Mouse (Mus musculus): Measurements from ENCODE around the gene Pip5k1b. TPM values are rescaled to one million over a fixed set of nuclear protein-coding genes. Genes with fewer than 3 reads are reported as not detected.

Gene Pip5k1b
- total RNA-seq, 2 experiments from 2014 or later, result 18.7 to 20.1 TPM

DNA sequence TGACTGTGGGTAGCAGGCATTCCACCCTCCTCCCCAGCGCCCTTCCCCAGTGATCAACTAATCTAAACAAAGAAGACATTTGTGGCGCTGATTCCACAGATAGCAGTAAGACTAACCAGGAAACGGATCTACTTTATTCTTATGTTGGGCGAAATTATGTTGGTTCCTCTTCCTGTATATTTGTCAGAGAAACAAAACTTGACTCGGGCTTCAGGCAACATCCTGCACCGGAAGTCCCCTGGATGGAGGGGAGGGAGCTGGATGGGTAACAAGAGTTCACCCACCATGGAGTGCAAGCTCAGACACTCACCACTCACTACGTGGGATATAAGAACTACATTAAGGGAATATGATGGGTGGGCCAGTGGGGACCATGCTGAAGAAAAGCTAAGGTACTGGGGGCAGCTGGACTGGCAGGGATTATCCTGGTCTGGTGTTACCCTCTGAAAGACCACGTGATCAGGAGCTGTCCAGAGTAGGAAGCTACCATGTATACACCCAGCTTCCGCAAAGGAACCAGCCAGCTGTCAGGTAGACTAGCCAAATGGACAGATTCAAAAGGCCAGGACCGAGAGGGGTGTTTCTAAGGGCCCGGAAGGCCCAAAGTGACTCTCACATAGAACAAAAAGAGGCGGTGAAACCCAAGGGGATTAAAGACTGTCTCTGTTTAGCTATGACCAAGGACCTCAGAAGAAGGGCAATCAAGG lies 219.1 kb downstream of the Pip5k1b start:
- no peak for DNase-seq

DNA sequence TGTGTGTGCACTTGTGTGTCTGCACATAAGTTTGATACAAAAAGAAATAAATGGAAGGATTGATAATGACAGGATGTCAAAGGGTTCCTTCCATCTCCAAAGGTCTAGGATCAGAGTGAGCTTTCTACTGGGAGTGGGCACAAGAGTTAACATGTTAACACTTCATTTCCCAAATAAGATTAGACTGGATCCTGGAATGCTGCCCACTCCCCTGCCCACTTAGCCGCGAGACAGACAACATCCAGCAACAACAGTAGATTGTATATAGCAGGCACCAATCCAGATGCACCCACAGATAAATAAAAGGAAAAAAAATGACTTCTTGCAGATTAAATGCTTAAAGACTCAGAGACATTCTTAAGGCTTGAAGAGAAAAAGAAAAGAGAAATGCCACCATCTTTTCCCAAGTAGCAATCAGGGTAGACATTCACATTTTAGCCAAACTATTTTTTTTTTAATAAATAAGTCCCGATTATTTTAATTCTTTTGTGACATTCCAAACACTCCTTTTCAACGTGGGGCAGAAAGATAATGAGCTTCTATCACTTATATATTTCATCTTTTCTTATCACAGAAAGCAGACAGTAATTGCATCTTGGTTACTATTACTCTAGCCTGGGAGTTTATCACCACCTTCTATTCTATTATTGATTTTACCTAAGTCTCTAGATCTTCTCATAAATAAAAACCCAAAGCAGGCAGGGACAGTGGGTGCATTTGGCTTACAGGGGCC lies 219.9 kb downstream of the Pip5k1b start:
- no peak for DNase-seq

DNA sequence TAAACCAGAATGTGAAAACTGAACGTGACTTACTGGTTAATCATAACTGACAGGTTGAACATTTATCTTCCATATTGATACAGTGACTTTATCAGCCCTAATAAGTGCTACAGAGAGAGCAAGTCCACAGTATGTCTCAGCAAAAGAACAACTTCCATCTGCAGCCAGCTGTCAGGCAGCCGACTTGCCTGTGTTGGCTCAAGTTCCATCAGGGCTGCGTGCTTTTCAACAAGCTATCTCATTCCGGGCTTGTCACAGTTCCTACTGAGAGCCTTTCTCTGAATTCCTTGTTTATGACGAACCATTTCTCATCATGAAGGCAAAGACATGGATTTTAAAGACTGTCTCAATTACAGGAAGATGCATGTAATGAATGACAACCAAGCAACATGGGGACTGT lies 222.7 kb downstream of the Pip5k1b start:
- DNase-seq, result no peak

DNA sequence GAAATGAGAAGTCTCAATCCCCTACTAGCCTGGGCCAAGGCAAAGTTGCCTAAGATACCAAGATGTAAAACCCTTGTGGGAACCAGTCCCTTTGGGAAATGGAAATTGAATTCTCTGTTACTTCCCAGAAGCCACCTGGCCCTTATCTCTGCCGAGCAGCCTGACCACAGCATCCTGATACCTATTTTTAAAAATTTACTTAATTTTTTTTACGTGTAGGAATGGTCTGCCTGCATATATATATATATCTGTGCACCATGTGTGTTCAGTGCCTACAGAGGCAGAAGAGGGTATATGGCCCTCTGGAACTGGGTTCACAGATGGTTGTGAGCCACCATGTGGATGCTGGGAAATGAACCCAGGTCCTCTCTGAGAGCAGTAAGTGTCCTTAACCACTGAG lies 224.4 kb downstream of the Pip5k1b start:
- DNase-seq, result no peak

DNA sequence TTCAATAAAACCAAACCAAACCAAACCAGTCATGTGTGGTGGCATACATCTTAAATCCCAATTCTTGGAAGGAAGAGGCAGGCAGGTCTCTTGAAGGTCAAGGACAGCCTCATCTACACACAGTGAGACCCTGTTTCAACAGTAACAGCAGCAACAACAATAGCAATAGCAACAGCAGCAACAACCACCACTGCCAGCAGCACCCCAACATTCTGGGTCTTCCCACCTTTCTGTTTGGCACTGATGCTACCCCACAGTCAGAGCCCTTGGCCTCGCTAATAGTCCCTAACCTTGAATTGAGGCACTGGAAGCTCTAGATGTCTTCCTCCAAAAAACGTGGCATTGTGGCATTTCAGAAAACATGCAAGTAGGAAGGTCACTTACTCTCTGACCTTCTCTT lies 225.3 kb downstream of the Pip5k1b start:
- no peak for DNase-seq

DNA sequence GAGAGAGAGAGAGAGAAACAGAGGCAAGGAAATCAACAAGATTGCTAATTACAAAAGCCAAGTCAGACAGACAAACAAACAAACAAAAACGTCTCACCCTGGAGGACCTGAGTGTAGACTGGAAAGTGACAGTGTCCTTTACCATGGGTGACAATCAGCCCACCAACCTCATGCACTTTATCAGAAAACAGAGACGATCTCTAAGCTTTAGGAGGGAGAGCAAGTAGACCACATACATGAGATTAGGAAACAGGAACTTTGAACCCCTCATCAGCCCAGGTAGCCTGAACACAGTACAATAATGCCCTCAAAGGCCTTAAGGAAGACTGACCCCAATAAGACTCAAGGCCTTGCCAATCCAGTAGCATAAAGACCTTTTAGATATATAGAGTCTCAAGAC lies 227.8 kb downstream of the Pip5k1b start:
- DNase-seq, result no peak

DNA sequence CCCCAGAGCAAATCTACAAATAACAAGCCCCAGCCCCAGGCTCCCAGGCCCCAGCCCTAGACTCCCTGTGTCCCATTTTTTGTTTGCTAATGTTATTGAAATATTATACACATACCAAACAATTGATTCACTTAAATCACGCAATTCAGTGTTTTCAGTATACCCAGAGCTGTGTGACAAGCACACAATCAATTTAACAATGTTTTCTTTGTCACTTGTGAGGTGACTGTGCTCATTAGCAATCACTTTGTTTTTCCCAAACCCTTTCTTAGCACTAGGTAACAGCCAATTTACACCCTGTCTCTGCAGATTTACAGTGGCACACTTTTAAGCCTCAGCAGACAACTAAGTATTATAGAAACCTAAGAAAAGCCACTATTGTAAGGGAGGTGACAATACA lies 228.7 kb downstream of the Pip5k1b start:
- no peak for DNase-seq

DNA sequence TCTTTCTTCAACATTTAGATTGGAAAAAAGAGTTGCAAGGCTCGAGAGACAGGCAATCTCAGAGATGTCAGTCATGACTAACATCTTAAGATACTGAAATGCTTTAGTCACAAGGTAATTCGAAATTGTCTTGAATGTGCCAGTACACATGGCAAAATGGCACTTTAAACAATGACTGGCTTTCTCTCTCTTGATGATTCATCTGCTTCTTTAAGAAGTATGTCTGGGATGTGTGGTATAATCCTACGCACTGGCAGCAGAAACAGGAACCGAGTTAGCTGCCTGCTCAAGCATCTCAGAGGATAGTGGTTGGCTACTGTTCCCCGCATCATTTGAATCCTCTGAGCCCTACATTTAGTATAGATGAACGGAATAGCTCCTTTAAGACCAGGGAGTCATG lies 230.0 kb downstream of the Pip5k1b start:
- no peak for DNase-seq

DNA sequence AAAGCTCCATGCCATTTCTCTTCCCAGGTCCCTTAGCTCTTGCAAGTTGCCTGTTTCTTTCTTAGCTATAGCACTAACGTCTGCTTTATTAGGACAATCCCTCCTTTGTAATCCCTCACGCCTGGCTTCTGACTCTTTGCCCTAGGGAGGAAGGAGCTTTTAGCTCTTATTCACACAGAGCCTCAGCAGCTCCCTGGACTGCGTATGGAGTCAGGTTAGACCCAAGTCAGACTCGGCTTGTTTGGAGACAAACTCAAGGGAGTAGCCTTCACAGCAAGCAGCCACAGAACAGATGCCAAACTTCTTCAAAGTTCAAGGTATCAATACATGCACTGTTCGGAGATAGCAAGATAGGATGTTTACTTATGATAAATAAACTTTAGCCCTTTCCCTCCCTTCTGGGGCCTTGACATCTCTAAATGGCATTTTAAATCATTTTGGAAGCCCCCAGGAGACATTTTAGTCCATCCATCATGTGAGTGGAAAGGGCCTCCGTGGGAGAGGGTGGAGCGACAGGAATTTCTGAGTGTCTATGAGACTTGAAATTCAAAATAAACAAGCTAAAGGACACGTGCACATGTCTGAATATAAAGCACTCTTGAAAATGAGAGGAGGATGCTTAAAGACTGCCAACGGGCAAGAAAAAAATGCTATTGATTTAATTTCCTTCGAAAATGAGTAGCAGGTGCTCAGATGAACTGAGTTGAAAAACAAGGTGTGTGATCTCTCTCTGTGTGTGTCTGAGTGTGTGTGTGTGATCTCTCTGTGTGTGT lies 231.6 kb downstream of the Pip5k1b start:
- DNase-seq, result peak; percentile 41 to 52

DNA sequence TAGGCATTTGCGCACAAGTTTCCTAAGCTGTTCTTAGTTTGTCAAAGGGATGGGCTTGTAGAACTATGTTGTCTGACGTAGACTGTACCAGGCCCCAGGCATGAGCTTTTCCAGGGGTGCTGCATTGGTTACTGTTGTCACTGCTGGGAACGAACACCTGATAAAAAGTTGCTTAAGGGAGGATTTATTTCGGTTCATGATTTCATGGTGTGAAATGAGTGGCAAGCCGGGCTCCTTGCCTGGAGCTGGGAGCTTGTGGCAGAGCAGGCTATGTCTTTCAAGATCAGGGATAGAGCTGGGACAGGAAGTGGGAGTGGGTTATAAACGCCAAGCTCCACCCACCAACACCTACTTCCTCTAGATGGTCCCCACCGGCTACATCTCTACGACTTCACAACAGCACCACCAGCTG lies 233.8 kb downstream of the Pip5k1b start:
- DNase-seq, result no peak

DNA sequence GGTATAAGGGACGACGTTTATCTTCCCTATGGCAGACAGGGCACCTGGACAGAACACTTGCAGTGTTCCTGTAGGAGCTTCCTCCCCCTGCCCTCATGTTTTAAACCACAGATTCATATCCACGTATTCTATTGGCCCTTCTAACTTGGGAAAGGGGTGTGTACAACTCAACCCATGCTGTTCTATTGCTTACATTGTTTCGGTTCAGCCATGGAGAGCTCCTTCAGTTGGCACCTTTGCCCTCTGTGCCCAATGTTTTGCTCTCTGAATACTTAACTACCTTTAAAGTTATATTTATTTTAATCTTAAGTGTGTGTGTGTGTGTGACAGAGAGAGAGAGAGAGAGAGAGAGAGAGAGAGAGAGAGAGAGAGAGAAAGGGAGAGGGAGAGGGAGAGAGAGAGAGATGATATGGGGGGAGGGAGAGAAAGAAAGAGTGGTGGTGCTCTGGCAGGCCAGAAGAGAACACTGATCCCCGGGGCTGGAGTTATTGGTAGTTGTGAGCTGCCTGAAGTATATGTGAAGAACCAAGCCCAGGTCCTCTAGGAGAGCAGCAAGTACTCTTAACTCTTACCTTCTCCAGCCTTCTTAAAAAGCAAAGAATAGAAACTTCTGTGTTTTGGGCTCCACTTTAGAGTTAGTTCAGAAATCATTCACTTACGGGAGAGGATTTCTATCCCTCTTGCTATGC lies 234.3 kb downstream of the Pip5k1b start:
- no peak for DNase-seq

DNA sequence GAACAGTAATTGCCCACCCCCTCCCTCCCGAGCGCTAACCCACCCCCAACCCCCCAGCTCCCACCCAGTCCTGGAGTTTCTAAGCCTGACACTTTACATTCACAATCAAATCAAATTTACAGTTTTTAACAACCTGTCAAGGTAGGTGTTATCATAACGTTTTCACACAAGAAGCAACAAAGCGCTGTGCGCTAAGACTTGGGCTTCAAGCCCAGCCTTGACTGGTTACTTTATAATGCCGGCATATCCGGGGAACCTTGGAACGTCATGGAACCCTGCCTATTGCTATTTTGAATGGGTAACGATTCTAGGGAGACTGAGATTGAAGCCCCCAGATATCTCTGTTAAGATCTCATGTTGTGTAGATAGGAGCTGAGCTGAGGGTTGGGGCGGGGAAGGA lies 237.5 kb downstream of the Pip5k1b start:
- peak in 1 of 2 experiments; percentile 18 for DNase-seq

DNA sequence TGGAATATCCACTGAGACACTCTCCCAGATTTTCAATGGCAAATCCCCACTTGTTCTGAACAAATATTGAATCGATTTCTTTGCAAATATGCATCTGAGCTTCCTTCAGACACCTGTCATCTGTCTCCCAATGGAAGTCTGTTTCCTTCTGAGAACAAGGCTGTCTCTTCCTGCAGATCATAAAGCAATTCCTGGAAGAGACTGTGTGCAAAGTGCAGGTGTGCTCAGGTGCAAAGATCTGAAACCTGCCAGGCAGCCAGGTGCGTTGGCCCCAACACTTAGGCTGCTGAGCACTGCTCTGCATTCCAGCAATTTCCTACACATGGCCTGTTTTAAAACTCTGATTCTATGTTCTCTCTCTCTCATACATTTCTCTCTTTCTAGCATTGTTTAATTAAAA lies 237.9 kb downstream of the Pip5k1b start:
- DNase-seq, result no peak

DNA sequence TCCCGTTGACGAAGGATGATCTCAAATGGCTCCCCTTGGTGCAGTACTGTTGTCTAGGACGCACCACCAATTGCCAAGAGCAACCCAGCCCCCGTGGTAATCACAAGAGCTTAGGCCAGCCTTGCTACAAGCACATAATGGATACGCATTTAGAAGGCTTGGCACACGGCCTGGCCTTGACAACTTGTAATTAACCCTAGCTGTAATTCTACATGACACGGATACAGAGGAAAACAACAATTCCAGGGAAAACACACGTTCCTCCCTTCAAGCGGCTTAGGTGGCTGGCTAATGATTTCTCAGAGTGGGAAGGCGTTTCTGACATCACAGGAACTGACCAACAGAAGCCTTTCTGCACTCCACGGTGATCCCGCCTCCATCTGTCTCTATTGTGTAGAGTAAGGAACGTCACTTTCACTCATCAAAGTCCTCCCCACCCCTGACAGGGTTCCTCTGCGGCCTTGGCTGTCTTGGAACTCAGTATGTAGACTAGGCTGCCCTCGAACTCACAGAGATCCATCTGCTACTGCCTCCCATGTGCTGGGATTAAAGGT lies 238.6 kb downstream of the Pip5k1b start:
- no peak for DNase-seq

DNA sequence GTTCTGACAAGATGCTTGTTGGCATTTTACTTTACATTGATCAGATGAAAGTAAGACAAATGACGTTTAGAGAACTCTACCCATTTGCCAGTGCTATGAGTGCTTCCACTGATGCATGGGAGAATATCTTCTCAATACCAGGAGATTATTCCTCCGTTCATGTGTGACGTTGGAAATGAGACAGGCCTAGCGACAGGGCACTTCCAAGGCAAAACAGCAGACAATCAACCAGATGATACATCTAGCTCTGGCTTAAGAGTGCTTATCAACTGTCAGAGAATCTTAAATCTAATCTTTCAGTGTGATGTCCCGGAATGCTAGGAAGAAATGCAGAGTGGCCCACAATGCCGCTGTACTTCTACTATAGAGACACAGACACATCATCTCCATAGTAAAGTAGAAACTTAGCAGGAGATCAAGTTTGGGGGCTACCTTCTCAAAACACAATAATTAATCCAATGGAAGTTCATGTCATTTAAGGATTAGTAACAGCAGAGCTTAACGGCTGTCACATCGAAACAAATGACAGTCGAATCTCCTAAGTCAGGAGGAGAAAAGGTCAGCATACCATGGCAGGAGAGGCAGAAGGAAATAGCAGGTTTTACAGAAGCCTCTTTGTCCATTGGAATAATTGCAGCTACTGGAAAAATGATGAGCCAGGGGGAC lies 239.5 kb downstream of the Pip5k1b start:
- DNase-seq, result no peak

DNA sequence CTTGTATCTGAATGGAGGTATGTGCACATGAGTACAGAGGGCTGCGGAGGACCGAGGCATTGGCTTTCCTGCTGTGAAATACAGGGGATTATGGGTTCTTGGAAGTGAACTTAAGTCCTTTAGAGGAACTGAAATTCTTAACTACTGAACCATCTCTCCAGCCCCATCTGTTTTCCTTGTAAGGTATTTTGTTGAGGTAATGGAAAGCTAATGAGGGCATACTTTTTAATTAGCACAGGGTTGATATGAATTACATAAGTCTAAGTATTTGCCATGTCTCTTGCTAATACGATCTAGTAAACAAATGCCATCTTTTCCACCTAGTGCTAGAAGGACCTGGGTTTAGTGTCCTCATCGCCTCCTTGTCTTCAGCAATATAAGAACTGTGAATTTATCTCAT lies 240.4 kb downstream of the Pip5k1b start:
- DNase-seq, result no peak

DNA sequence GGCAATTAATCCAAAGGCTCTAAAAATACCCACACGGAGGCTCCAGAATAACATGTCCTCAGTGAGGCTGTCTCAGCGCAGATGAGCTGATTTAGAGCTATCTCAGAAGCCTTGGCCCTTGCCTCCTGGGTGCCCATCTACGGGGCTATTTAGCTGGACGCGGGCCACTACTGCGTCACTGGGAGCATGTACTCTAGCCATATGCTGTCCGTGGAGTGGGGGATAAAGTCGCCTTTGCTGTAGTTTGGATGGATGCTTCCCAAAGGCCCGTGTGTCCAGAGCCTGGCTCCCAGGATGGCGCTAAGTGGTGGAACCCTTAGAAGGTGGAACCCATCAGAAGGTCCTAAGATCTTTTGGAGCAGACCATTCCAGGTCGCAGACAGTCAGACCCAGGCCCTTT lies 241.0 kb downstream of the Pip5k1b start:
- DNase-seq, result no peak

DNA sequence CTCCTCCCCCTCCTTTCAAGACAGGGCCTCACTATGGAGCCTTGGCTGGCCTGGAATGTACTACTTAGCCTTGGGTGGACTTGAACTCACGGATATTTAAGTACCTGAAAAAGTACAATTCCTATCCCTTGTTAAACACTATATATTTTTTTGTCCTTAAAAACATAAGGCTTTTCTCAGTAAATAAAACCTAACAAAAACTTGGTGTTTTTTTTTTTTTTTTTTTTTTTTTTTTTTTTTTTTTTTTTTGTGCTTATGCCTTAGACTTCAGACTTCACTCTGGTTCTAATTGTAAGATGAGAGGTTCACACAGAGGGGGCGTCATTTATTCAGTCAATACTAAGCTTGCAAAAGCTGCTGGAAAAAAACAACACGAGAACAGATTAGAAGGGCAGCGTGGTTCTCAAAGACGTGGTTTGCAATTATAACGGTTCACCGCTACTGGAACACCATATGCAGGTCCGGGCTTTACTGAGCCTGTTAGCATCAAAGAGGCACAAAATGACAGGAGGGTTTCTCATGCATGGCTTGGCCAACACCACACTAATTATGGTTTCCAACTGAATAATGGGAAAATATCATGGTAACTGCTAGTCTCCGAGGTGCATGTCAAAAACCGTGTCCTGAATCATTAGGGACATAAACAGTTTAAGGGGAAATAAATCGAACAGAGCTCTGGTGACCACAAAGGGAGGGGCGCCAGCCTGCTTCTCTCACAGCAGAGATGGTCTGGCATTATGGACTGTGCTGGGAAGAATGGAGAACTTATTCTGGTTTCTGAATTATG lies 242.9 kb downstream of the Pip5k1b start:
- no peak for DNase-seq

DNA sequence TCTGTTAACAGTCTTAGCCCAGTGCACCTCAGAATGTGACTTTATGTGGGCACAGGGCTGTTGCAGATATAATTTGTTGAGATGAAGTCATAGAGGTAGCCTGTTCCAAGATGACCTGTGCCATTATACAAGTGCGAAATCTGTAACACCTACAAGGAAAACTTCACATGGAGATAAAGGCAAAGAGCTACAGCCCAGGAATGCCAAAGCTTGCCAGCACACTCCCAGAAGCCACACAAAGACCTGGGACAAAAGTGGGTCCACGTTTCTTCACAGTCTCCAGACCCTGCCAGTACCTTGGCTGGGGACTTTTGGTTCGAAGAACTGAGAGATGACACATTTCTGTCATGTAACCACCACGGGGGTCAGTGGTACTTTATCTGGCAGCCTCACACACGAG lies 243.6 kb downstream of the Pip5k1b start:
- no peak for DNase-seq

DNA sequence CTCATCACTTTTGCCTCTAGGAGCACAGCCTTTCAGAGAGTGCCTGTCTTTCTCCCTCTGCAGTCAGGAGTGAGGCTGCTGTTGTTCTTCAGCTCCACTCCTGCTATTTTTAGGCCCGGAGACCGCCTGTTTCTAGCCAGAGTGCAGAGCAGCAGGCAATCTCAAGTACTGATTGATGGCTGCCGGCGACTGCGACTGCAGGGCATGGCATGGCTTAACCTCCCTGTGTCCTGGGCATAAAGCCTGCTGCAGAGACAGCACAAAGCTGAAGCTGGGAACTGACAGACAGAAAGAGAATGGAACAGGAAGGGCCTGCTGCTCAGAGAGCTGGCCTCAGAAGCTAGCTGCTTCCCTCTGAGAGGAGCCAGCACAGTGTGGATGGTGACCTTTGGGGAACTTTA lies 247.4 kb downstream of the Pip5k1b start:
- DNase-seq, result peak; percentile 58 to 60
